11 mouse cellular contexts compared by ENCODE assay signal in genomic region chr16:34921319-34921718, GRCm38 (mm10).
DNase-seq lines count a peak whose midpoint lies in the region; ATAC-seq and TF ChIP-seq lines count a peak whose summit lies in the region.
"Had no signal": no experiment of that assay in that cellular context is flagged by ENCODE, and none has a peak within 500 bp of the region (broad histone marks: within the 10 kb centered on the region; RNA-seq: fewer than 3 reads in every experiment).

No protein-coding gene starts in this region.

- H3K4me1 ChIP-seq in heart, embryonic 10.5 days = peaks cover 67% of the 10 kb centered on the region
- peaks cover 40% of the 10 kb centered on the region for H3K4me1 ChIP-seq in heart, embryonic 11.5 days (ENCODE audit: control insufficient read depth, insufficient read depth, low read length)
- 0 out of 4 replicates have a peak, but pooled peaks cover 0 to 2% of the 10 kb centered on the region in 2 experiments for H3K4me1 ChIP-seq in CH12.LX (ENCODE audit: control insufficient read depth in 1 of 2, insufficient read depth in 2 of 2)
- peaks cover 17% of the 10 kb centered on the region for H3K4me1 ChIP-seq in midbrain, embryonic 13.5 days (replicated peaks)

- H3K79me2 ChIP-seq in CH12.LX (replicated peaks; ENCODE audit: control insufficient read depth, extremely low read depth, insufficient read depth, poor library complexity, severe bottlenecking) = no peaks in the 10 kb centered on the region

- 0 out of 2 replicates have a peak overlapping the region, but pooled peaks have one; percentile 1 for H3K27ac ChIP-seq in heart, embryonic 10.5 days
- no peak overlapping the region for H3K27ac ChIP-seq in heart, embryonic 11.5 days (ENCODE audit: low read depth, low read length)
- H3K27ac ChIP-seq in CH12.LX (ENCODE audit: insufficient read depth, low read depth) = no peak overlapping the region
- no peak overlapping the region for H3K27ac ChIP-seq in midbrain, embryonic 13.5 days

- no peak overlapping the region for H3K4me2 ChIP-seq in heart, embryonic 11.5 days
- peak overlapping the region; percentile 0; the same call in 1 of the 2 replicates for H3K4me2 ChIP-seq in CH12.LX (ENCODE audit: insufficient read depth, low read depth, poor library complexity, severe bottlenecking)
- H3K4me2 ChIP-seq in midbrain, embryonic 13.5 days (replicated peaks) = no peak overlapping the region

- TF ChIP-seq RAD21 in CH12.LX (IDR thresholded peaks at IDR 0.05; ENCODE audit: low read depth, low read length) = no peak

- no peak for TF ChIP-seq CTCF in CH12.LX (conservative IDR thresholded peaks at IDR 0.05 in 1 of 2, IDR thresholded peaks at IDR 0.05 in 1 of 2; ENCODE audit: low read depth in 2 of 2, low read length in 2 of 2)

- TF ChIP-seq POLR2A in CH12.LX (IDR thresholded peaks at IDR 0.05; ENCODE audit: low read depth, low read length) = no peak

- in situ Hi-C loops in CH12.LX (cut with MboI; ENCODE audit: low pct_ligation_motif_present, low pct_unique_long_range_greater_than_20kb, low sequenced_read_pairs) = no loop called here

- TF ChIP-seq EP300 in CH12.LX (IDR thresholded peaks at IDR 0.05; ENCODE audit: low read length) = no peak

- no peak overlapping the region for H3K9ac ChIP-seq in heart, embryonic 11.5 days (ENCODE audit: low read depth, low read length)
- no peak overlapping the region for H3K9ac ChIP-seq in CH12.LX (ENCODE audit: insufficient read depth, low read depth)
- no peak overlapping the region for H3K9ac ChIP-seq in midbrain, embryonic 13.5 days (replicated peaks)

- no peak for ATAC-seq in heart, embryonic 11.5 days (replicated peaks; ENCODE audit: insufficient number of reproducible peaks, low FRiP score, low TSS enrichment)
- no peak for ATAC-seq in midbrain, embryonic 13.5 days
- ATAC-seq: inflammation-experienced regulatory T-cells, adult 6 months had no signal

- WGBS in heart, embryonic 10.5 days = 69% methylated on average over 10 of the region's 10 CpGs
- WGBS in heart, embryonic 11.5 days (ENCODE audit: insufficient replicate concordance) = 64% methylated on average over 10 of the region's 10 CpGs
- WGBS in midbrain, embryonic 13.5 days = 76% methylated on average over 10 of the region's 10 CpGs

- DNase-seq in heart, embryonic 10.5 days (ENCODE audit: low spot score) = no peak
- DNase-seq in CH12.LX (ENCODE audit: extremely low read depth) = no peak
- peak; percentile 72 for DNase-seq in kidney, postnatal 14 days
- DNase-seq in lung, postnatal 10 days = peak; percentile 92
- DNase-seq in left cerebral cortex, adult 8-10 months (ENCODE audit: low spot score in 2 of 2) = no peak
- DNase-seq in retina, embryonic 14.5 days (ENCODE audit: low spot score) = no peak
- DNase-seq: retina, postnatal 1 day; thymus, postnatal 14 days had no signal

- peaks cover 89% of the 10 kb centered on the region for H3K27me3 ChIP-seq in heart, embryonic 10.5 days (ENCODE audit: insufficient read depth, poor library complexity, severe bottlenecking)
- H3K27me3 ChIP-seq in heart, embryonic 11.5 days (ENCODE audit: control insufficient read depth, insufficient read depth, low read length) = peaks cover 26% of the 10 kb centered on the region
- peaks cover 93% of the 10 kb centered on the region for H3K27me3 ChIP-seq in CH12.LX (replicated peaks)
- H3K27me3 ChIP-seq in midbrain, embryonic 13.5 days = no peaks in the 10 kb centered on the region

- dilution Hi-C loops in CH12.LX (cut with MboI; ENCODE audit: extremely low pct_ligation_motif_present, extremely low pct_unique_long_range_greater_than_20kb, low sequenced_read_pairs) = no loop called here

- H3K4me3 ChIP-seq in heart, embryonic 10.5 days = no peak overlapping the region
- no peak overlapping the region for H3K4me3 ChIP-seq in heart, embryonic 11.5 days (ENCODE audit: low read depth, low read length)
- no peak overlapping the region for H3K4me3 ChIP-seq in CH12.LX (replicated peaks in 1 of 3; ENCODE audit: low read depth in 2 of 3, low read length in 2 of 3, poor library complexity in 1 of 3)
- no peak overlapping the region for H3K4me3 ChIP-seq in midbrain, embryonic 13.5 days (replicated peaks)

- no peaks in the 10 kb centered on the region for H3K36me3 ChIP-seq in heart, embryonic 10.5 days
- H3K36me3 ChIP-seq in heart, embryonic 11.5 days (ENCODE audit: control insufficient read depth, insufficient read depth, low read length) = no peaks in the 10 kb centered on the region
- H3K36me3 ChIP-seq in CH12.LX (replicated peaks in 1 of 2; ENCODE audit: control insufficient read depth in 1 of 2, insufficient read depth in 1 of 2, low read length in 1 of 2) = no peaks in the 10 kb centered on the region
- H3K36me3 ChIP-seq in midbrain, embryonic 13.5 days = no peaks in the 10 kb centered on the region

- no peaks in the 10 kb centered on the region for H3K9me3 ChIP-seq in heart, embryonic 10.5 days
- no peaks in the 10 kb centered on the region for H3K9me3 ChIP-seq in heart, embryonic 11.5 days (replicated peaks; ENCODE audit: control insufficient read depth, low read length)
- H3K9me3 ChIP-seq in CH12.LX (replicated peaks; ENCODE audit: low read length) = no peaks in the 10 kb centered on the region
- H3K9me3 ChIP-seq in midbrain, embryonic 13.5 days = no peaks in the 10 kb centered on the region

TF ChIP-seq in CH12.LX, 34 proteins besides CTCF, POLR2A, EP300 and RAD21:
- TF ChIP-seq MEF2A (IDR thresholded peaks at IDR 0.05; ENCODE audit: borderline replicate concordance, low read depth, low read length) (no peak), ZKSCAN1 (IDR thresholded peaks at IDR 0.05; ENCODE audit: borderline replicate concordance, low read depth, low read length) (no peak), USF1 (IDR thresholded peaks at IDR 0.05; ENCODE audit: low read depth, low read length) (no peak), UBTF (IDR thresholded peaks at IDR 0.05; ENCODE audit: low read depth, low read length) (no peak), ZMIZ1 (IDR thresholded peaks at IDR 0.05; ENCODE audit: low read depth, low read length) (no peak), MYC (IDR thresholded peaks at IDR 0.05; ENCODE audit: low read depth, low read length) (no peak), CHD1 (IDR thresholded peaks at IDR 0.05; ENCODE audit: low read depth, low read length) (no peak), HCFC1 (IDR thresholded peaks at IDR 0.05; ENCODE audit: low read depth, low read length) (no peak), TCF12 (IDR thresholded peaks at IDR 0.05; ENCODE audit: low read depth, low read length) (no peak), JUND (conservative IDR thresholded peaks at IDR 0.05; ENCODE audit: low read depth, low read length) (no peak), NRF1 (IDR thresholded peaks at IDR 0.05; ENCODE audit: low read depth, low read length) (no peak), ETS1 (conservative IDR thresholded peaks at IDR 0.05; ENCODE audit: low read depth, low read length) (no peak), MAX (IDR thresholded peaks at IDR 0.05; ENCODE audit: low read length) (no peak)

Comparison
In these comparisons a context has a peak if more than half of its experiments do, and no peak if none do; other contexts are left out.
1. DNase-seq: peak in kidney, postnatal 14 days (single experiment) and lung, postnatal 10 days (single experiment); none in heart, embryonic 10.5 days (single experiment), CH12.LX (single experiment), left cerebral cortex, adult 8-10 months (0 of 2) and retina, embryonic 14.5 days (single experiment).